Mouse (Mus musculus) spleen, postnatal 14 days (tissue): ENCODE measurements around the gene Myh11.
"Not testable (repeated sequence)": the region's sequence is repeated elsewhere in the genome, so short reads cannot be mapped to it uniquely, and the experiment has no call there.

Source experiments
- DNase-seq, 2 experiments: peaks; one replicate each; pipeline ENCODE4 v3.0.0; 2021 to 2022; ENCODE audit warnings: low spot score in 2 of 2

Myh11 gene

DNA sequence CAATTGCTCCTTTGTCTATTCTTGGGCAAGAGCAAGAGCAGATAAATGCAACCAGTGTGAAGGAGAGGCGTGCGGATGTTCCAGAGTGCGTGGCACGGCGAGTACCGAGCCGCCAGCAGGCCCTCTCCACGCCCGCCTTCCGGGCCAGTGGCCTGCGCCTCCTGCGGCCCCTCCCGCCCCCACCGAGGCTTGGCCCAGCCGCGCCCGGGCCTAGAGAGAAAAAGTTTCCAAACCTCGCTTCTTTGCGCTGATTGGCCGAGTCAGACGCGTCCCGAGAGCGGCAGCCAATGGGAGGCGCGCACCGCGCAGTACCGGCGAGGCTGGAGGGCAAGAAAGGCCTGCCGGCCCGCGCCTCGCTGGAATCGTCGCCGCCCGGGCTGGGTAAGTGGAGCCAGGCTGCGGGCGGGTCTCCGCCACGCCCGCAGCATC lies 128.2 kb downstream of the Myh11 start, which contains the start of the genes Nde1 and Marf1:
Gene Nde1, plus strand, starts transcription at position 288 of the 429 bp plus-strand sequence.
Gene Marf1, minus strand, starts transcription at position 364 of the 429 bp plus-strand sequence.
- peak; percentile 91 for DNase-seq

- no peak for DNase-seq
These were observed 130.2 kb downstream of the Myh11 start for GRCm38 (mm10) chr16:14160941-14161340.

GRCm38 (mm10) chr16:14159746-14160131 lies 131.4 kb downstream of the Myh11 start:
- peak; percentile 47 to 76 for DNase-seq

- DNase-seq, result peak; percentile 99
These were observed 132.0 kb downstream of the Myh11 start for GRCm38 (mm10) chr16:14158936-14159745.

- no peak for DNase-seq
These were observed 132.6 kb downstream of the Myh11 start for GRCm38 (mm10) chr16:14158536-14158935.

DNA sequence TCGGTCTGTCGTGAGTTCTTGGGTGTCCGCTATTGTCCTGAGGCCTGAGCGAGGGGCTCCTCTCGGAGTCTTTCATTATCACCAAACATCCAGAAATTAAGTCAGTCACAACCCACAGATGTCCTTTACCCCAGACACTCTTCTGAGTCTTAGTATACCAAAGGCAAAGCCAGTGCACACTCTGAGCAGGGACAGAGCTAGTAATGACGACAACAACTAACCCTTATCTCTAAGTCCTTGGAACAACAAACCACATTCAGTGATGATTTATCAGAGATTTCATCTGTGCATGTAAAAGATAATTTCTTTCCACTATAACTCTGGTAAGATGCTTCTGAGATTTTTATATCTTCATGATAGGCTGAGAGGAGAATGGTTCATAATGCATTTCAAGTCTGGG lies 134.9 kb downstream of the Myh11 start:
- DNase-seq, result no peak

- DNase-seq, result not testable (repeated sequence)
These were observed 135.5 kb downstream of the Myh11 start for GRCm38 (mm10) chr16:14155638-14156037.

GRCm38 (mm10) chr16:14151718-14152117 lies 139.5 kb downstream of the Myh11 start:
- DNase-seq, result no peak

- no peak for DNase-seq
These were observed 143.5 kb downstream of the Myh11 start for GRCm38 (mm10) chr16:14147712-14148111.
